Mouse (Mus musculus) left cerebral cortex, postnatal 14 days (tissue): ENCODE data around the gene Troap. TPM values are rescaled to one million over a fixed set of nuclear protein-coding genes. Genes with fewer than 3 reads are reported as not detected.
A peak's percentile ranks its signal among the peaks of the same experiment; 100 is the strongest.

Experiments used
- DNase-seq, 2 experiments: peaks; one replicate each; pipeline ENCODE4 v3.0.0; 2021 to 2022; ENCODE audit warnings: low spot score in 2 of 2, mixed read lengths in 1 of 2
- intact Hi-C: fragments of 180-260 bp; cut with DNase I; formaldehyde crosslinking; loops from one replicate; pipeline ENCODE4 v1.15.1; 2025
- total RNA-seq, 2 experiments: library from RNA; stranded (reverse); gene quantifications; 2 replicates each; pipeline ENCODE4 v1.2.3; 2021

The Troap gene
- total RNA-seq, 2 experiments from 2014 or later: 1.0 to 1.1 TPM

- DNase-seq: no peak
Measured at GRCm38 (mm10) chr15:99082322-99082721, 7.9 kb downstream of the Troap start.

GRCm38 (mm10) chr15:99082840-99083239, 8.5 kb downstream of the Troap start:
- intact Hi-C loops: loop anchor here (10.0 kb wide), 1 partner anchor 112 kb away; no protein-coding TSS in a partner anchor
- DNase-seq: no peak

More at GRCm38 (mm10) chr15:99082322-99082721, 7.9 kb downstream of the Troap start:
- intact Hi-C loops: loop anchor here (10.0 kb wide), 1 partner anchor 112 kb away; no protein-coding TSS in a partner anchor

DNA sequence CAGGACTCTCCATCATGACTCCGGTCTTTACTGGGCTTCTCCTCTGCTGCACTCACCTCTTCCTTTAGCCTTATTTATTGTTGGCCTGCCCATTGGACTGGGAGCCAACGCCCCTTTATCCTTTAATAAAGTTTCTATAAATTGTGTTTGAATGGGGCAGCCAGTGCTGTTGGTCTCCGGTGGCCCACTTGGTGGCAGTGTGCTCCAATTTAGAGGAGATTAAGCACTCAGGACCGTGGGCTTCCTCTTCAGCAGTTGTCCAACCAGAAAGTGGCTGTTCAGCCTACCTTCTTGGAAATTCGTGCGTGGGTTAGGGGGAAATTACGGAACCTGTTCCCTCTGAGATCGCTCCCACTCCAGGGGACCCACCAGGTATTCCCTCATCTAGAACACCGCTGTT, 8.9 kb downstream of the Troap start:
- peak; percentile 37 to 65 for DNase-seq
- intact Hi-C loops: loop anchor here (10.0 kb wide), 1 partner anchor 112 kb away; no protein-coding TSS in a partner anchor

- intact Hi-C loops: loop anchor here (10.0 kb wide), 1 partner anchor 111 kb away; no protein-coding TSS in a partner anchor
- no peak for DNase-seq
Measured at GRCm38 (mm10) chr15:99083867-99084557, 9.6 kb downstream of the Troap start.

GRCm38 (mm10) chr15:99084618-99085017, 10.2 kb downstream of the Troap start:
- no peak for DNase-seq
- intact Hi-C loops: loop anchor here (10.0 kb wide), 1 partner anchor 110 kb away; no protein-coding TSS in a partner anchor

DNA sequence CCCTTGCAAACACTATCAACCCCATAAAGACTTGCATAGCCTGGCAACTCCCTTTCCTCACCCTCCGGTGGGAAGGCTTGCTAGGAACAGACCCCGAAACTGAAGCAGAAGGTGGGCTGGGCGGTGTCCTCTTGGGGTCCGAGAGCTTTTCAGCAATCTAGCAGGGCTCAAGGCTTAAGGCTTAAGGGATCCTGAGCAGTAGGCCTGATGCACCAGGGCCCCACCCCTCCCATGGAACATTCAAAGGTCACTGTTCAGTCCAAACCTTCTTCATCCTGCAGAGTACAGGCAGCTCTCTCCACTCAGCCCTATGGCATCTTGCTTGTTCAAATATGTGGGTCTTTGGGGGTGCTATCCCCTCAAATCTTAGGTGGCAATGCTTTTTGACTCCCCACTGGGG, 11.6 kb downstream of the Troap start:
- intact Hi-C loops: loop anchor here (10.0 kb wide), 1 partner anchor 109 kb away; no protein-coding TSS in a partner anchor
- no peak for DNase-seq

DNA sequence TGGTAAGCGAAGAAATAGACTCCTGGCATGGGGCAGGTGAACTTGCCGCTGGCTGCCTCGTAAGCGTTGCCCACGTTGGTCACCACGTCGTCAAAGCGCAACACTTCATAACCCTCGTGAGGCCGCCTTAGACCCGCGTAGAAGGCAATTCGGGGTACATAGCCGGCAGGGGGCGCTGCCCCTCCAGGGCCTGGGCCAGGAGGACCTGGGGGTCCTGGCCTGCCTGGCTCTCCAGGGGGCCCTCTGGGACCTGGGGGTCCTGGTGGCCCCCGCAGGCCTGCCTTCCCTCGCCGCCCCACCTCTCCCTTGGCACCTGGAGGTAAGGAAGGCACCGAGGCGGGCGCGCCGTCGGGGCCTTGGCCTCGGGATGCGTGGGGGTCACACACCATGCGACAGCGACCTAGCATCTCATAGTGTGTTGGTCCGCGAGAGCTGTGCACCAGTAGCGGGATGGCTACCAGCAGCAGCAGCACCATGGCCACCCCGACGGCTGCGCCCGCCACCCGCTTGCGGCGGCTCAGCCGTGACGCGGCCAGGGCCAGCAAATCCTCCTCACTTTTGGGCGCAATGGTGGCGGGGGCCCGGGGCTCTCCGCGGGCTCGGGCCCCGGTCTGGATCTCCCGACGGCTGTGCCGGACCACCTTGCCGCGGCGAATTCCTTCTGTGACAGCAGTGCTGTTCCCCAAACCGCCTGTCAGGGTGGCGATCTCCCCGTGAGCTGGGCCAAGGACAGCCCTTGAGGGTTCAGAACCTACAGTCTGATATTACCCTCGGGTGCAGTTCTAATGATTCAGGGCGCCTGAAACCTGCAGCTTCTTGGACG, 13.1 kb downstream of the Troap start, which contains the start of gene C1ql4:
C1ql4 (minus strand) TSS at position 565 of the 823 bp plus-strand sequence.
- no peak for DNase-seq
- intact Hi-C loops: loop anchor here (10.0 kb wide), 1 partner anchor 107 kb away; no protein-coding TSS in a partner anchor

GRCm38 (mm10) chr15:99088292-99088691, 13.9 kb downstream of the Troap start:
- intact Hi-C loops: loop anchor here (10.0 kb wide), 1 partner anchor 107 kb away; no protein-coding TSS in a partner anchor
- DNase-seq: peak; percentile 52 to 66

DNA sequence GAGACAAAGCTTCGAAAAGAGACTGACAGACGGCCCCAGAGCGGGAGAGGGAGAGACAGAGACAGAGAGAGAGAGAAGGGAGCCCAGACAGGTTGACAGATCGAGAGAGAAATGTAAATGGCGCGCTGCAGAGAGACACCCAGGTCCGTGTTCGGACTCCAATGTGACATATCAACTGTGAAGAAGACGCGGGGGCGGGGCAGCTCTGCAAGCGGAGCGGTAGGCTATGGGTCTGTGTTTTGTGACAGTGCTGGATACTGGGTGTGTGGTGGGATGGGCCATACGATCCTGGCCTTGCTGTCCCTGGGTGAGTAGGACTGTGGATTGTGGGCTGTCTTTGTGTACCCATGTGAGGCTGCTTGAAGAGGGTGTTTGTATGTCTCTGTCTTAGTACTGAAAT, 14.7 kb downstream of the Troap start:
- intact Hi-C loops: loop anchor here (10.0 kb wide), 1 partner anchor 106 kb away; no protein-coding TSS in a partner anchor
- no peak for DNase-seq

- DNase-seq: no peak
- intact Hi-C loops: no loop called here
Measured at GRCm38 (mm10) chr15:99092870-99093269, 18.5 kb downstream of the Troap start, which contains the start of gene Dnajc22. TSS of gene Dnajc22 (plus strand) at chr15:99093170.

DNA sequence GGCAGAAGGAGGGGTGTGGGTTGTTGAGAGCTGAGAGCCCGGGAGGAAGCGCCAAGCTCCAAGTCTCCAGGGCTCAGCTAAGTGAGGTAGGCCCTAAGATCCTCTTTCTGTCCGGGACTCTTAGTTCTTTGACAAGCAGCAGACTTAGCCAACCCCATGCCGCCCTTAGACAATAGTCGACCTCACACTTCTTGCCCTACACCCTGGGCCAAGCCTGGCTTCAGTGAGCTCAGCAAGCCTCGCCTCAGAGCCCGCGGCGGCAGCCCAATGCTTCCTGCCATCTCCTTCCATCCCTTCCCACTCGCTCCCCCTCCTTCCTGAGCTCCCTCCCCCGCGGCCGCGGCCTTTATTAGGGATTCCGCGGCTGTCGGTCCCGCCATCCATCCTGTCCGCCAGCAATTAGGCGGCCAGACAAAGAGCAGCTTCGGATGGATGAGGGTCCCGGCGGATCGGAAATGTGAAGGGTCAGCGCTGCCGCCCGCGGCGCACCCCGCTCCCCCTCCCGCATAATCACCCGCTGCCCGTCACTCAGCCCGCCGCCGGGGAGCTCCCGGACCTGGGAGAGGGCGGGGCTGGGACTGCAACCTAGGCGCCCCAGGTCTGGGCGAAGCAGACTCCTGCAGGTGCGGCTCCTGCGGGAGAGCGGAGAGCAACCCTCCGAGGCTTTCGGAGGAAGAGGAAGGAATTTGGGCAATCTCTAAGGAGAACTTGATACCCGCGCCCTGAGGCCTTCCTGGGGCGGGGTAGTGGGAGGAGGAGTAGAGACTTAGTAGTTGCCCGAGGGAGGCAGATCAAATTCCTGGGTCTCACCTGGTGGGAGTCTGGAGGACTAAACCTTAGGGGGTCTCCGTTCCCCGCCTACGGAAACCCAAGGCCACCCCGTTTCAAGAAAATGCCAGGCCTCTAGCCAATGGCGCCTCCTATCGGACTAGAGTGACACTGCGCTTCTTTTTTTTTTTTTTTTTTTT, 19.2 kb downstream of the Troap start:
- intact Hi-C loops: no loop called here
- peak; percentile 36 to 43 for DNase-seq

DNA sequence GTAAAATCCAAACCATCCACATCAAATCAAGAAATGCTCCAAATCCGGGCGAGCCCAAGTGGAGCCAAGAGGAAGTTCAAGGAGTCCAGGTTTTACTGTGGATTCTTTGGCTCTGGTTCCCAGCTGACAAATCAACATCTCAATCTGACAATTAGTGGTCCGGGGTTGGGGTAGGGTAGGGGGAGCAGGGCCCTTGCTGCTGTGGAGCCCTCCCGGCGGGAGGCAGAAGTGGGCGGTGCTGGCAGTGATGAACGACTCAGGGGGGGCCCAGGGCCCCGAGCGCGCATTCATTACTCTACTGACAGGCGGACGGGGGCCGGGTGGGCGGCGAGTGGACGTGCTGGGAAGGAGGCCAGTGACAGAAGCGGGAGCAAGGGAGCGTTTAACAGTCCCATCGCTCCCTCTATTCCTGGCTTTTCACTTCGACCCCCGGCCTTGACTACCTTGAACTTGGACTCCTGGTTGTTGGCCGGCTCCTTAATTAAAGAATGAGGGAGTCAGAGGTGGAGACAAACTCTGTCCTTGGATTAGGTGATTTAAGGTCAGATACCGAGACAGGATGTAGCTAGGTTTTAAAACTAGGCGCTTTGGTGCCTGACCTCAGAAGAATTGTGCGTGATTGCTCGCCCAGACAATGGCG, 20.4 kb downstream of the Troap start:
- intact Hi-C loops: loop anchor here (5.0 kb wide), 1 partner anchor 42 kb away; no protein-coding TSS in a partner anchor
- DNase-seq: peak in 1 of 2 experiments; percentile 21

- no peak for DNase-seq
- intact Hi-C loops: loop anchor here (5.0 kb wide), 1 partner anchor 43 kb away; no protein-coding TSS in a partner anchor
Measured at GRCm38 (mm10) chr15:99095356-99095755, 21.0 kb downstream of the Troap start.

- intact Hi-C loops: loop anchor here (5.0 kb wide), 1 partner anchor 44 kb away; no protein-coding TSS in a partner anchor
Measured at GRCm38 (mm10) chr15:99096061-99096793, 21.9 kb downstream of the Troap start.

DNA sequence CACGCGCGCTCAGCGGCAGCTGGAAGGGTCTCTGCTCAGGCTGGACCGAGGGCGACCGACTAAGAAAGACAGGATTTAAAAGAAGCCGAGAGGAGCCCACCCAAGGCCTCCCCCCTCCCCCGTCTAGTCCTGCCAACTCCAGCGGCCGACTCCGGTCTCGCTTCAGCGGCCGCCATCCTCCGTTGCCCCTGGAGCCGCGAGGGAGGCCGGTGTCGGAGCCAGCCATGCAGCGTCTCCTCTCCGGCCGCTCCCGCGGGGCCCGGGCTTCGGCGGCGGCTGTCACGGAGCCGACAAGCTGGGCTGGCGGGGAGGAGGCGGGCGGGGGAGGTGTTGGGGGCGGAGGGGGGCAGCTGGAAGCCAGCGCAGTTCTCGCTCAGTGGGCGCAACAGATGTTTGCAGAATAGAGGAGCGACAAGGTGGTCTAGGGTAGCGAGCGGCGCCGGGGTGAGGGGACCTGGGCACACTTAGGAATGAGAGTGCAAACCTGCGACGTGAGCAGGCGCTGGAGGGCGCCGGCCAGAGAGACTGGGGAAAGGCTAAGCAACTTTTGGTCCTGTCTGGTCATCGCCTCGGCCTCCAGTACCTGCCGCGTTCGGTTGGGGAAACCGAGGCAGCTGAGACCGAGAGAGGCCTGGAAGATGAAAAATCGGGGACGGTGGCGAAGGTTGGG, 22.6 kb downstream of the Troap start:
- intact Hi-C loops: loop anchor here (5.0 kb wide), 1 partner anchor 45 kb away; no protein-coding TSS in a partner anchor
- no peak for DNase-seq

More at GRCm38 (mm10) chr15:99096061-99096793, 21.9 kb downstream of the Troap start:
- DNase-seq: no peak

DNA sequence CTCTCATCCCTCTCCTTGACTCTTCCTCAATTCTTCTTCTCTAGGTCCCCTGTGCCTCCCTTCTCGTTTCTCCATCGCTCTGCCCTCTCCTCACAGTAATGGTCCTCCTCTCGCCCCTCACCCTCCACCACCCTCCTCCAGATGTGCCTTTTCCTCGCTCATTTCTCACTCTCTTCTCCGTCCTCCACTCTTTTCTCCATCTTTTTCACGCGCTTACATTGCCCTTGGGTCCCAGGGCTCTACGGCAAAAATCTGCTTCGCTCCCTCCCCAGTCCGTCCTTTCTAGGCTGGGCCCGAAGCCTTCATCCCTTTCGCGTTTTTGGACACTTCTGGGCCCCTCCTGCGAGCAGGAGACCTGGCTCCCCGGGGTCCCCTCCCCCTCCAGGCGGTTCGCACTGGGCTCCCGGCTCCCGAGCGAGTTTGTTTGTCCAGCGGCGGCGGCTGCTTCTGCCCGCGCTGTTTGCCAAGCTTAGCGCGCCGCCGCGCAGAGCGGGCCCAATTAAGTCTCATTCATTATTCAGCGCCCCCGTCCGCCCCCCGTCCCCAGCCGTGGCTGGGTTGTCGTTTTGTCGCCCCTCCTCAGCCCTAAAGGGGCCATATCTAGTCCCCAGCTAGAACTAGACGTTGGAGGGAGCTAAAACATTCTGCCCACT, 23.6 kb downstream of the Troap start:
- no peak for DNase-seq
- intact Hi-C loops: loop anchor here (5.0 kb wide), 1 partner anchor 46 kb away; no protein-coding TSS in a partner anchor
